Mouse (Mus musculus): ENCODE measurements at regions not wholly inside any gene's neighbourhood (a gene's known extent, or its start where the extent isn't known, plus 50 kb on each side); places are given as distances from the start of the nearest gene placed in this dataset.

- no peak for DNase-seq (ENCODE audit: low spot score in 2 of 2)
These were observed 129.2 kb downstream of the Mtx3 start for GRCm38 (mm10) chr13:92973791-92974190.

GRCm38 (mm10) chr13:92986719-92987553 is 142.4 kb downstream of the Mtx3 start:
- DNase-seq (ENCODE audit: low spot score in 2 of 2): peak; percentile 70 to 81

- DNase-seq (ENCODE audit: low spot score in 2 of 2): no peak
These were observed 143.1 kb downstream of the Mtx3 start for GRCm38 (mm10) chr13:92987691-92988090.

GRCm38 (mm10) chr13:92988600-92988999 is 144.0 kb downstream of the Mtx3 start:
- DNase-seq (ENCODE audit: low spot score in 2 of 2): no peak

- DNase-seq (ENCODE audit: low spot score in 2 of 2): no peak
These were observed 146.0 kb downstream of the Mtx3 start for GRCm38 (mm10) chr13:92990316-92991206.

Data from spleen, postnatal 10 days (tissue).